Mouse (Mus musculus) erythroblast, embryonic 14.5 days (primary cell): ENCODE measurements around the gene Smurf1. TPM values are rescaled to one million over a fixed set of nuclear protein-coding genes. Genes with fewer than 3 reads are reported as not detected.

ENCODE experiments used
- H3K27me3 ChIP-seq: 2 replicates; pipeline ENCODE4 v1.6.1; 2012; ENCODE audit warnings: inconsistent platforms; ENCODE audit not compliant: control insufficient read depth
- H3K36me3 ChIP-seq: 2 replicates; pipeline ENCODE4 v1.6.1; 2012; ENCODE audit warnings: mild to moderate bottlenecking, inconsistent platforms; ENCODE audit not compliant: control insufficient read depth
- H3K4me1 ChIP-seq: 2 replicates; pipeline ENCODE4 v1.6.1; 2012; ENCODE audit warnings: inconsistent platforms; ENCODE audit not compliant: control insufficient read depth
- H3K4me3 ChIP-seq: replicated peaks from 2 replicates; pipeline ENCODE3; 2012; ENCODE audit warnings: moderate library complexity, mild to moderate bottlenecking, inconsistent platforms
- H3K9me3 ChIP-seq: 2 replicates; pipeline ENCODE4 v1.6.1; 2012; ENCODE audit warnings: low read length, inconsistent platforms, mixed read lengths; ENCODE audit not compliant: control insufficient read depth
- GATA1 ChIP-seq: IDR thresholded peaks from 2 replicates; pipeline ENCODE4 v1.6.1; 2012; ENCODE audit warnings: low read length, inconsistent platforms, mixed read lengths
- TAL1 ChIP-seq: IDR thresholded peaks from 3 replicates; pipeline ENCODE4 v1.6.1; 2012; ENCODE audit warnings: low read length, inconsistent platforms, mixed read lengths
- polyA plus RNA-seq: library from polyadenylated mRNA; stranded (reverse); fragments of >175 nt; gene quantifications from 2 replicates; pipeline ENCODE4 v1.2.3, GENCODE M21; 2012

Gene Smurf1
- polyA plus RNA-seq, 1 experiment, result 0.01 TPM

- peaks cover 11% of the 10 kb centered on the region for H3K4me1 ChIP-seq
- no peaks in the 10 kb centered on the region; the same call in 1 of the 2 replicates for H3K36me3 ChIP-seq
- H3K9me3 ChIP-seq, result no peaks in the 10 kb centered on the region
- no peak overlapping the region for H3K4me3 ChIP-seq
- no peaks in the 10 kb centered on the region for H3K27me3 ChIP-seq
- TF ChIP-seq GATA1 (no peak), TAL1 (no peak)
Measured at GRCm38 (mm10) chr5:144872326-144872725, 93.3 kb downstream of the Smurf1 start.

GRCm38 (mm10) chr5:144871775-144872174, 93.9 kb downstream of the Smurf1 start:
- H3K9me3 ChIP-seq, result no peaks in the 10 kb centered on the region
- TF ChIP-seq TAL1 (no peak), GATA1 (no peak)
- H3K4me3 ChIP-seq, result no peak overlapping the region
- no peaks in the 10 kb centered on the region for H3K27me3 ChIP-seq
- H3K4me1 ChIP-seq, result peaks cover 11% of the 10 kb centered on the region
- H3K36me3 ChIP-seq, result no peaks in the 10 kb centered on the region; the same call in 1 of the 2 replicates

GRCm38 (mm10) chr5:144870782-144871181, 94.9 kb downstream of the Smurf1 start:
- TF ChIP-seq GATA1 (no peak), TAL1 (no peak)
- no peaks in the 10 kb centered on the region for H3K9me3 ChIP-seq
- peaks cover 9% of the 10 kb centered on the region for H3K4me1 ChIP-seq
- H3K27me3 ChIP-seq, result no peaks in the 10 kb centered on the region
- H3K36me3 ChIP-seq, result no peaks in the 10 kb centered on the region
- no peak overlapping the region for H3K4me3 ChIP-seq

GRCm38 (mm10) chr5:144869466-144869865, 96.2 kb downstream of the Smurf1 start:
- TF ChIP-seq TAL1 (no peak), GATA1 (no peak)
- no peaks in the 10 kb centered on the region for H3K27me3 ChIP-seq
- no peak overlapping the region for H3K4me3 ChIP-seq
- H3K36me3 ChIP-seq, result no peaks in the 10 kb centered on the region
- no peaks in the 10 kb centered on the region for H3K9me3 ChIP-seq
- peaks cover 8% of the 10 kb centered on the region for H3K4me1 ChIP-seq

- H3K9me3 ChIP-seq, result no peaks in the 10 kb centered on the region
- H3K27me3 ChIP-seq, result no peaks in the 10 kb centered on the region
- H3K4me3 ChIP-seq, result no peak overlapping the region
- no peaks in the 10 kb centered on the region for H3K36me3 ChIP-seq
- H3K4me1 ChIP-seq, result peaks cover 7% of the 10 kb centered on the region
- no peak for TF ChIP-seq GATA1
- no peak for TF ChIP-seq TAL1
Measured at GRCm38 (mm10) chr5:144866923-144867322, 98.7 kb downstream of the Smurf1 start.

- Histone ChIP-seq H3K27me3 (no peaks in the 10 kb centered on the region), H3K36me3 (peaks cover 50% of the 10 kb centered on the region), H3K9me3 (peaks cover 2% of the 10 kb centered on the region; the same call in 1 of the 2 replicates), H3K4me3 (no peak overlapping the region), H3K4me1 (no peaks in the 10 kb centered on the region)
- no peak for TF ChIP-seq TAL1
- no peak for TF ChIP-seq GATA1
Measured at GRCm38 (mm10) chr5:144860913-144861312, 104.7 kb downstream of the Smurf1 start.

GRCm38 (mm10) chr5:144859284-144859683, 106.4 kb downstream of the Smurf1 start:
- no peaks in the 10 kb centered on the region for H3K4me1 ChIP-seq
- H3K27me3 ChIP-seq, result no peaks in the 10 kb centered on the region
- peaks cover 60% of the 10 kb centered on the region for H3K36me3 ChIP-seq
- TF ChIP-seq TAL1 (no peak), GATA1 (no peak)
- H3K4me3 ChIP-seq, result no peak overlapping the region
- peaks cover 2% of the 10 kb centered on the region; the same call in 1 of the 2 replicates for H3K9me3 ChIP-seq

- Histone ChIP-seq H3K9me3 (peaks cover 2% of the 10 kb centered on the region; the same call in 1 of the 2 replicates), H3K36me3 (peaks cover 67% of the 10 kb centered on the region), H3K27me3 (no peaks in the 10 kb centered on the region), H3K4me3 (no peak overlapping the region), H3K4me1 (no peaks in the 10 kb centered on the region)
- no peak for TF ChIP-seq GATA1
- no peak for TF ChIP-seq TAL1
Measured at GRCm38 (mm10) chr5:144858527-144858926, 107.1 kb downstream of the Smurf1 start.

- TF ChIP-seq TAL1, result no peak
- no peak for TF ChIP-seq GATA1
- Histone ChIP-seq H3K36me3 (peaks cover 89% of the 10 kb centered on the region), H3K4me1 (no peaks in the 10 kb centered on the region), H3K9me3 (peaks cover 2% of the 10 kb centered on the region; the same call in 1 of the 2 replicates), H3K4me3 (no peak overlapping the region), H3K27me3 (no peaks in the 10 kb centered on the region)
Measured at GRCm38 (mm10) chr5:144855936-144856335, 109.7 kb downstream of the Smurf1 start.

GRCm38 (mm10) chr5:144853931-144854330, 111.7 kb downstream of the Smurf1 start:
- TF ChIP-seq TAL1, result no peak
- TF ChIP-seq GATA1, result no peak
- Histone ChIP-seq H3K36me3 (peaks cover 90% of the 10 kb centered on the region), H3K4me3 (no peak overlapping the region), H3K4me1 (no peaks in the 10 kb centered on the region), H3K27me3 (no peaks in the 10 kb centered on the region), H3K9me3 (no peaks in the 10 kb centered on the region)
